Mouse (Mus musculus) testis, adult 2 months (tissue): ENCODE data around the gene Gss.

ENCODE experiments used
- CTCF ChIP-seq: fragments of 200-500 bp; IDR thresholded peaks from 2 replicates; pipeline ENCODE4 v1.5.1; 2012; ENCODE audit warnings: low read depth, mild to moderate bottlenecking, inconsistent platforms, low read length, moderate library complexity; ENCODE audit not compliant: control insufficient read depth, insufficient read depth, insufficient replicate concordance
- POLR2A ChIP-seq: fragments of 200-500 bp; IDR thresholded peaks from 2 replicates; pipeline ENCODE4 v1.6.1; 2012; ENCODE audit warnings: low read depth, mild to moderate bottlenecking, inconsistent platforms, low read length, moderate library complexity; ENCODE audit not compliant: control insufficient read depth

GRCm38 (mm10) chr2:155623996-155624395 lies 31.4 kb upstream of the Gss start:
- no peak for TF ChIP-seq POLR2A
- no peak for TF ChIP-seq CTCF
